Mouse (Mus musculus) liver, postnatal 0 days (tissue): Measurements from ENCODE around the gene Bysl. TPM values are rescaled to one million over a fixed set of nuclear protein-coding genes. Genes with fewer than 3 reads are reported as not detected.
"Not testable (repeated sequence)": the region's sequence is repeated elsewhere in the genome, so short reads cannot be mapped to it uniquely, and the experiment has no call there.

Source experiments
- ATAC-seq: fragments of 200-750 bp; cut with Nextera tagmentation; 2 replicates; pipeline ENCODE4 v1.8.0; 2017; ENCODE audit warnings: mild to moderate bottlenecking, moderate library complexity
- DNase-seq: peaks from one replicate; pipeline ENCODE4 v3.0.0-alpha.2; 2016
- H3K27ac ChIP-seq: fragments of 300-500 bp; sonication (generic); 2 replicates; pipeline ENCODE4 v1.5.1; 2014; ENCODE audit warnings: antibody characterized with exemption, moderate library complexity, mild to moderate bottlenecking, low read depth
- H3K27me3 ChIP-seq: fragments of 300-500 bp; sonication (generic); 2 replicates; pipeline ENCODE4 v1.6.1; 2014; ENCODE audit warnings: low read length, control low read depth, mixed read lengths; ENCODE audit not compliant: insufficient read depth
- H3K36me3 ChIP-seq: fragments of 300-500 bp; sonication (generic); replicated peaks from 2 replicates; pipeline ENCODE4 v1.6.1; 2014; ENCODE audit warnings: mild to moderate bottlenecking, control low read depth, low read length, moderate library complexity, mixed read lengths; ENCODE audit not compliant: insufficient read depth
- H3K4me1 ChIP-seq: fragments of 300-500 bp; sonication (generic); 2 replicates; pipeline ENCODE4 v1.6.1; 2014; ENCODE audit warnings: antibody characterized with exemption, mild to moderate bottlenecking, control low read depth; ENCODE audit not compliant: insufficient read depth
- H3K4me2 ChIP-seq: fragments of 300-500 bp; sonication (generic); 2 replicates; pipeline ENCODE4 v1.6.1; 2014; ENCODE audit warnings: low read depth, mild to moderate bottlenecking, low read length, moderate library complexity, mixed read lengths
- H3K4me3 ChIP-seq: fragments of 300-500 bp; sonication (generic); 2 replicates; pipeline ENCODE4 v1.5.1; 2014; ENCODE audit warnings: low read depth, low read length
- H3K9ac ChIP-seq: fragments of 300-500 bp; sonication (generic); replicated peaks from 2 replicates; pipeline ENCODE4 v1.6.1; 2014; ENCODE audit warnings: mild to moderate bottlenecking, moderate library complexity
- H3K9me3 ChIP-seq: fragments of 300-500 bp; sonication (generic); 2 replicates; pipeline ENCODE4 v1.6.1; 2016; ENCODE audit warnings: mild to moderate bottlenecking, control low read depth, low read length, mixed read lengths
- CTCF ChIP-seq: sonication (generic); IDR thresholded peaks from 2 replicates; pipeline ENCODE4 v1.5.1; 2016; ENCODE audit warnings: antibody characterized with exemption, low read depth
- EP300 ChIP-seq: IDR thresholded peaks from 2 replicates; pipeline ENCODE4 v1.6.1; 2016; ENCODE audit warnings: antibody characterized with exemption, low read depth, mild to moderate bottlenecking
- whole genome bisulfite sequencing: fragments of 180-500 bp; shearing (Covaris S2); extraction: QIAGEN DNeasy Blood & Tissue Kit; methylation state at CpG from one replicate; pipeline ENCODE4 v1.1.7; 2014; ENCODE audit not compliant: insufficient replicate concordance; 5-methylcytosine and 5-hydroxymethylcytosine counted together
- polyA plus RNA-seq: library from polyadenylated mRNA; unstranded; fragments of >200 nt; fragmentation: Nextera tagmentation; extraction: Ambion mirVana; gene quantifications from 2 replicates; pipeline ENCODE4 v1.2.1, GENCODE M21; 2015

Gene Bysl
- polyA plus RNA-seq, 1 experiment from 2014 or later, result 10.6 TPM

DNA sequence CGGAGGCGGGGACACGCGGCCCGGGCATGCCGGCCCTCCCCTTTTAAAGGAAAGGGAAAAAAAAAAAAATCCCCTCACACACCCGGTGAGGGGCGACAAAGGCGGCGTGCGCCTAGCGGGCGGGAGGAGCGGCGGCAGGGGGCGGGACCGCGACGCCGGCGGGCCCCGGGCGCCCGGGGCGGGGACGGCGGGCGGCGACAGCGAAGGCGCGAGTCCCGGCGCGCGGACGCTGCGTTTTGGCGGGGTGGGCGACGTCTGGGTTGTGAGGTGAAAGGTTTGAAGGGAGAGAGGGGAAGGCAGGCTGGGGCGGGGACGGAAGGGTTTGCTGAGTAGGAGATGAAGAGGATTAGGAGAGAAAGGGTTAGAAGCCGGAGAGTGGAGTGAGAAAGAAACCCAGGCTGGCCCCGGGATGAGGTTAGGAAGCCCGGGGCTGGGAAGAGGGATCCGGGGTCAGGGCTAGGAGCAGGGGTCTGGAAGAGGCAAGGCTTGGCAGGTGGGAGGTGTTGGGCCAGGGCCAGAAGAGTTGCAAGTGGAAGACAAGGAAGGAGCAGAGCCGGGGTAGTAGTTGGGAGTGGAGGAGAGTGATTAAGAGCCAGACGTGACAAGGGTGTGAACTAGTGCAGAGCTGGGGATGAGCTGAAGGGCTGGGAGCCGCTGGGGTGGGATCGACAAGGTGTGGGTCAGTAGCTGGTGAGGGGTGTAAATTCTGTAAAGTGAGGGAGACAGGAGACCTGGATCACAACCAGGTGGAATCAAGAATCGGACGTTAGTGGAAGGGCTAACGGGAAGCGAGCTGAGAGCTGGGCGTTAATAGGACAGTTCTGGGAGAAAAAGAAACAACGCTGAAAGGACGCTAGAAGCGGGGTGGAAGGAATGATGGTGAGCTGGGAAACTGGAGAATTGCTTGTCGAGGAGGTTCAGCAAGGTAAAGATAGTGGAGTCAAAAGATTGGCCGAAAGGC lies 18.7 kb upstream of the Bysl start:
- TF ChIP-seq CTCF (no peak; the same call in 1 of the 2 replicates), EP300 (no peak)
- peak; percentile 66 for ATAC-seq
- H3K27me3 ChIP-seq, result no peaks in the 10 kb centered on the region
- H3K27ac ChIP-seq, result peak overlapping the region; percentile 98
- H3K9me3 ChIP-seq, result no peaks in the 10 kb centered on the region
- WGBS, result 3% methylated on average over 59 of the region's 61 CpGs
- peaks cover 23% of the 10 kb centered on the region for H3K4me1 ChIP-seq
- peaks cover 12% of the 10 kb centered on the region for H3K36me3 ChIP-seq
- H3K4me3 ChIP-seq, result peak overlapping the region; percentile 95
- peak overlapping the region; percentile 100 for H3K4me2 ChIP-seq
- H3K9ac ChIP-seq, result peak overlapping the region; percentile 88
- DNase-seq, result peak; percentile 77

DNA sequence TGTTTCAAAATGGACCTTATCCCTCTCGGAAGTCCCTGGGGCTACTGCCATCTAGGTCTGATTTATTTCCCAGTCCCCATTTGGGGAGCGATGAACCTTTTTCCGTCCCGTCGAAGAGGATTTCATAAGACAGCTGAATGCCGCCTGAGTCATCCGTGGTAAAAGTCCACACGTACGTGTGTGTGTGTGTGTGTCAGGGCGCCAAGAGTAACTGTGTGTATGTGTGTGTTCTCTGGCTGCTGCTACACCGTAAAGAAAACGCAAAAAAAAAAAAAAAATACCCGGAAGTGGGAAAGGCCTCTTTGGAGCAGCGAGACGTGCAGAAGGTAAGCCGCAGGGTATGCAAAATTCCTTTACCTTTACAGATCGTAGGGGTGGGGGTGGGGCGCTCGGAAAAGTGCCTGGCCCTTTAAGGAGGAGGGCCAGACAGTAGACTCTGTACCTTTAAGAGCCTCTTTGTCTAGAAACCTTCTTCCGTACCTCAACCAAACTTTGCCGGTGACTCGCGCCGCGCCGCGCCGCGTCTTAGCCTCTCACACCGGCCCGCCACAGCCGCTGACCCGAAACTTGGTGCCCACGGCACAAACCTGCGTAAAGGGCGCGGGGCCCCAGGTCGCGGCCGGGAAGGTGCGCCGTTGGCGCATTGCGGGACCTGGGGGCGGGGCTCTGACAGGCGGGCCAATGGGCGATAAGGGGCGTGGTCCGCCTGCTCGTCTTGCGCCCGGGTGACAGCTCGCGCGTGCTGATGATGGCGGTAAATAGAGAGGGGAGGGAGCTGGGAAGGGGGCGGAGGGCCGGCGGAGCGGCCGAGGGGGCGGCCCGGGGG lies 17.8 kb upstream of the Bysl start:
- TF ChIP-seq CTCF (no peak; the same call in 1 of the 2 replicates), EP300 (0 out of 2 replicates have a peak, but pooled peaks have one; percentile 38)
- H3K36me3 ChIP-seq, result peaks cover 17% of the 10 kb centered on the region
- ATAC-seq (peak; percentile 94), DNase-seq (peak; percentile 98)
- WGBS, result 2% methylated on average over 63 of the region's 63 CpGs
- H3K4me1 ChIP-seq, result peaks cover 23% of the 10 kb centered on the region
- H3K27me3 ChIP-seq, result no peaks in the 10 kb centered on the region
- H3K4me3 ChIP-seq, result peak overlapping the region; percentile 95
- peak overlapping the region; percentile 88 for H3K9ac ChIP-seq
- H3K27ac ChIP-seq, result peak overlapping the region; percentile 98
- peak overlapping the region; percentile 100 for H3K4me2 ChIP-seq
- no peaks in the 10 kb centered on the region for H3K9me3 ChIP-seq

DNA sequence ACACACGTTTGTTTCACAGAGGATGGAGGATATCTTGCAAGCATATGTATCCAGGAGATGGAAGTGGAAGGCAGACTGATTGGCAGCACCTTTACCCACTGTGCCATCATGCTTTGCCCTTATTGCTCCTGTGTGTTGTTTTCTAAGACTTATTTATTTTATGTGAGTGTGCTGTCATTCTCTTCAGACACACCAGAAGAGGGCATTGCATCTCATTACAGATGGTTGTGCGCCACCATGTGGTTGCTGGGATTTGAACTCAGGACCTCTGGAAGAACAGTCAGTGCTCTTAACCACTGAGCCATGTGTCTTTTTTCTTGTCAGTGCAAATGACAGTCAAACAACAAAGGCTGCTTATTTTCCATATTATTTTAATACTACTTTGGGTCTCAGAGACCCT lies 16.5 kb upstream of the Bysl start:
- peak overlapping the region; percentile 100 for H3K4me2 ChIP-seq
- no peak for ATAC-seq
- no peaks in the 10 kb centered on the region for H3K9me3 ChIP-seq
- no peak for DNase-seq
- H3K4me1 ChIP-seq, result peaks cover 23% of the 10 kb centered on the region
- 72% methylated on average over 2 of the region's 2 CpGs for WGBS
- no peak overlapping the region; the same call in 1 of the 2 replicates for H3K9ac ChIP-seq
- H3K27me3 ChIP-seq, result no peaks in the 10 kb centered on the region
- H3K27ac ChIP-seq, result peak overlapping the region; percentile 98
- TF ChIP-seq EP300, result no peak
- peak; percentile 62 for TF ChIP-seq CTCF
- H3K4me3 ChIP-seq, result peak overlapping the region; percentile 95
- H3K36me3 ChIP-seq, result peaks cover 30% of the 10 kb centered on the region

DNA sequence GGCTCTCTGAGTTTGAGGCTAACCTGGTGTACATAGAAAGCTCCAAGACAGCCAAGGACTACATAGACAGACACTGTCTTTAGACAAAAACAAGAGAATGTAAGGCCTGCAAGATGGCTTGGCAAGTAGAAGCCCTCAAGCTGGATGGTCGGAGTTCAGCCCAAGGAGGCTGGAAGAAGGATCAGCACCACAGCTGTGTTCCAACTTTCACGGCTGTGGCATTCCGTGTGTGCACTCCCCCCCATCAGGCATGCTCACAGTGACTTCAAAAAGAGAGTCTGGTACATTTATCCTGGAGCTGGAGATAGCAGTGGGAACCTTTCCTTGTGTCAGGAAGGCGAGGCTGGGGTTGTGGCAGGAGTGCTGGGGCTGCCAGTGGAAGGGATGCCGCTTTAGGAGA lies 14.7 kb upstream of the Bysl start:
- WGBS, result 87% methylated on average over 5 of the region's 5 CpGs
- no peak overlapping the region for H3K4me3 ChIP-seq
- TF ChIP-seq EP300 (no peak), CTCF (no peak)
- H3K4me2 ChIP-seq, result no peak overlapping the region
- peaks cover 37% of the 10 kb centered on the region for H3K36me3 ChIP-seq
- H3K9me3 ChIP-seq, result no peaks in the 10 kb centered on the region
- no peak overlapping the region for H3K9ac ChIP-seq
- ATAC-seq, result no peak
- H3K4me1 ChIP-seq, result peaks cover 22% of the 10 kb centered on the region
- no peaks in the 10 kb centered on the region for H3K27me3 ChIP-seq
- no peak overlapping the region for H3K27ac ChIP-seq
- no peak for DNase-seq

DNA sequence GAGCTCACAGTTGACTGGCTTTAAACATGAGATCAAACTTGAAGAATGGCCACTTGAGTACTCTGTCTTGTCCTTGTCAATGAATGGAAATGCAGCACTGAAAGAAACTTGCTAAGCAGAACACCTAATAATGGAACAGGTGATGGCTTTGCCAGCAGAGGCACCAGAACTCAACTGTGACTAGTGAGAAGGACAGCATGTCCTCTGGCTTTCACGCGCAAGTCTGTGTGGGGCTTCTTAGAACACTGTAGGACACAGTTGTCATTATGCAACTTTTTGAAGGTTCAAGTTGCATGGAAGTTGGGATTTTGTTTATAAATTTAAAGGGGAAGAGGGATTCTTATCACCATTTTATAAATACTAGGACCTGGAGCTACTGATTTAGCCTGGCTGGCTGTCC lies 13.8 kb upstream of the Bysl start:
- no peaks in the 10 kb centered on the region for H3K27me3 ChIP-seq
- 94% methylated on average over 2 of the region's 2 CpGs for WGBS
- H3K4me1 ChIP-seq, result peaks cover 13% of the 10 kb centered on the region
- no peak overlapping the region for H3K9ac ChIP-seq
- no peak overlapping the region for H3K27ac ChIP-seq
- ATAC-seq (no peak), DNase-seq (no peak)
- H3K9me3 ChIP-seq, result no peaks in the 10 kb centered on the region
- H3K4me3 ChIP-seq, result no peak overlapping the region
- H3K4me2 ChIP-seq, result no peak overlapping the region
- peaks cover 40% of the 10 kb centered on the region for H3K36me3 ChIP-seq
- TF ChIP-seq EP300 (no peak), CTCF (no peak)

DNA sequence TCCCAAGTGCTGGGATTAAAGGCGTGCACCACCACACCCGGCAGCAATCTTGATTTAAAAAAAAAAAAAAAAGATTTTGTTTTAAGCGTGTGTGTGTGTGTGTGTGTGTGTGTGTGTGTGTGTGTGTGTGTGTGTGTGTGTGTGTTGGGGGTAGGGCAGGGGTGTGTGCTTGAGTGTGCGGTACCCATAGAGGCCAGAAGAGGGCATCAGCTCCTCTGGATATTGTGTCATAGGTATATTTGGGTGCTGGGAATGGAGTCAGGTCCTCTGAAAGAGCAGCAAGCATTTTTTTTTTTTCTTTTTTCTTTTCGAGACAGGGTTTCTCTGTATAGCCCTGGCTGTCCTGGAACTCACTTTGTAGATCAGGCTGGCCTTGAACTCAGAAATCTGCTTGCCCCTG lies 13.3 kb upstream of the Bysl start:
- H3K9ac ChIP-seq, DNase-seq, H3K9me3 ChIP-seq, ATAC-seq, H3K27ac ChIP-seq, H3K4me2 ChIP-seq, H3K4me3 ChIP-seq, H3K27me3 ChIP-seq: not testable (repeated sequence)
- TF ChIP-seq CTCF, result 0 out of 2 replicates have a peak, but pooled peaks have one; percentile 3
- 96% methylated on average over 4 of the region's 5 CpGs for WGBS
- H3K36me3 ChIP-seq, result peaks cover 45% of the 10 kb centered on the region
- H3K4me1 ChIP-seq, result peaks cover 11% of the 10 kb centered on the region
